Mouse (Mus musculus) cerebellum, adult 2 months (tissue): ENCODE data around the gene Scyl2.

ENCODE experiments used
- CTCF ChIP-seq: fragments of 200-500 bp; IDR thresholded peaks from 2 replicates; pipeline ENCODE4 v1.5.1; 2011; ENCODE audit warnings: low read depth, mild to moderate bottlenecking, control low read depth, low read length, moderate library complexity, borderline replicate concordance; ENCODE audit not compliant: insufficient read depth
- POLR2A ChIP-seq: fragments of 200-500 bp; IDR thresholded peaks from 2 replicates; pipeline ENCODE4 v1.6.1; 2011; ENCODE audit warnings: low read length, control low read depth, borderline replicate concordance; ENCODE audit not compliant: insufficient read depth

DNA sequence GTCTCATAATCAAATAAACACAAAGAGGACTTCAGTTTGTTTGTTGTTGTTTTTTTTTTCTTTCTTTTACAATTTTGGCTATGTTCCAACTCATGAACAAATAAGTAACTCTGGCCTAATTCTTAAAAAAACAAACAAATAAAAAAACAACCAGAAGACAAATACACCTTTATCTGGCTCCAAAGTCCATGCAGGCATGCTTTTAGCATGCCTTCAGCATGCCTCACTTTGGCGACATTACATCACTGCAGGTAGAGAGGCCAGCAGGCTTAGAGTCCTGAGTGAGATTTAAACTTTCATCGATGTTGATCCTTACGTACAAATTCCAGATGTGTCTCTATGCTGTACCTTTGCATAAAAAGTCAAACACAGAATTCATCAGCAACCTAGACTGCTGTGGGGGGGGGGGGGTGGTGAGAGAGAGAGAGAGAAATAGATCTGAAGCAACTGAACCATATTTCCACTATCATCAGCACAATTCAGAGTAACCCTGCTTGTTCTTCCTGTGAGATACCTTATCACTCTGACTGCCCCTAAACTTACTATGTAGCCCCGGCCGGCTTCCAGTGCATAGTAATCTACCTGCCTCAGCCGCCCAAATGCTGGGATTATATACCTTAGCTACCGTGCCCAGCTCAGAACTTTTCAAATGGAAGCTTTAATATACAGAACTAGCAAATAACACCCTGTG lies 52.2 kb downstream of the Scyl2 start:
- TF ChIP-seq CTCF, result no peak
- no peak for TF ChIP-seq POLR2A
